Mouse (Mus musculus) hindbrain, embryonic 10.5 days (tissue): Measurements from ENCODE around the gene Gm867. TPM values are rescaled to one million over a fixed set of nuclear protein-coding genes. Genes with fewer than 3 reads are reported as not detected.

Experiments used
- DNase-seq: peaks from one replicate; pipeline ENCODE4 v3.0.0-alpha.2; 2017; ENCODE audit warnings: low spot score
- H3K27ac ChIP-seq: fragments of 300-500 bp; sonication (generic); 2 replicates; pipeline ENCODE4 v1.5.1; 2016; ENCODE audit warnings: mild to moderate bottlenecking, moderate library complexity
- H3K27me3 ChIP-seq: fragments of 300-500 bp; sonication (generic); 2 replicates; pipeline ENCODE4 v1.6.1; 2016; ENCODE audit warnings: mild to moderate bottlenecking; ENCODE audit not compliant: poor library complexity, insufficient read depth, severe bottlenecking
- H3K36me3 ChIP-seq: fragments of 300-500 bp; sonication (generic); 2 replicates; pipeline ENCODE4 v1.6.1; 2016; ENCODE audit warnings: mild to moderate bottlenecking, moderate library complexity
- H3K4me1 ChIP-seq: fragments of 300-500 bp; sonication (generic); replicated peaks from 2 replicates; pipeline ENCODE4 v1.6.1; 2016; ENCODE audit warnings: mild to moderate bottlenecking
- H3K4me3 ChIP-seq: fragments of 300-500 bp; sonication (generic); 2 replicates; pipeline ENCODE4 v1.5.1; 2016; ENCODE audit warnings: mild to moderate bottlenecking, moderate library complexity
- H3K9me3 ChIP-seq: fragments of 300-500 bp; sonication (generic); 2 replicates; pipeline ENCODE4 v1.6.1; 2016; ENCODE audit warnings: mild to moderate bottlenecking, moderate library complexity
- WGBS: fragments of 180-500 bp; shearing (Covaris S2); methylation state at CpG from one replicate; pipeline ENCODE4 v1.1.7; 2016; 5-methylcytosine and 5-hydroxymethylcytosine counted together
- polyA plus RNA-seq: library from polyadenylated mRNA; unstranded; fragments of >200 nt; fragmentation: Nextera tagmentation; extraction: Ambion mirVana; gene quantifications from 2 replicates; pipeline ENCODE4 v1.2.1, GENCODE M21; 2016

Gene Gm867
- polyA plus RNA-seq, 1 experiment from 2014 or later = 1.6 TPM

- H3K4me1 ChIP-seq = peaks cover 49% of the 10 kb centered on the region
- H3K4me3 ChIP-seq = peak overlapping the region; percentile 70
- H3K36me3 ChIP-seq = peaks cover 9% of the 10 kb centered on the region; the same call in 1 of the 2 replicates
- H3K27ac ChIP-seq = peak overlapping the region; percentile 91
- peaks cover 84% of the 10 kb centered on the region for H3K27me3 ChIP-seq
- H3K9me3 ChIP-seq = no peaks in the 10 kb centered on the region
- DNase-seq = peak; percentile 78
- WGBS = 1% methylated on average over 44 of the region's 44 CpGs
These were observed 8.3 kb downstream of the Gm867 start for GRCm38 (mm10) chr10:75932081-75932678.

- Histone ChIP-seq H3K27ac (peak overlapping the region; percentile 45; the same call in 1 of the 2 replicates), H3K36me3 (peaks cover 17% of the 10 kb centered on the region), H3K4me1 (peaks cover 47% of the 10 kb centered on the region), H3K4me3 (peak overlapping the region; percentile 70), H3K9me3 (no peaks in the 10 kb centered on the region), H3K27me3 (peaks cover 80% of the 10 kb centered on the region)
- whole genome bisulfite sequencing = 19% methylated on average over 7 of the region's 7 CpGs
- no peak for DNase-seq
These were observed 9.2 kb downstream of the Gm867 start for GRCm38 (mm10) chr10:75931311-75931710.

DNA sequence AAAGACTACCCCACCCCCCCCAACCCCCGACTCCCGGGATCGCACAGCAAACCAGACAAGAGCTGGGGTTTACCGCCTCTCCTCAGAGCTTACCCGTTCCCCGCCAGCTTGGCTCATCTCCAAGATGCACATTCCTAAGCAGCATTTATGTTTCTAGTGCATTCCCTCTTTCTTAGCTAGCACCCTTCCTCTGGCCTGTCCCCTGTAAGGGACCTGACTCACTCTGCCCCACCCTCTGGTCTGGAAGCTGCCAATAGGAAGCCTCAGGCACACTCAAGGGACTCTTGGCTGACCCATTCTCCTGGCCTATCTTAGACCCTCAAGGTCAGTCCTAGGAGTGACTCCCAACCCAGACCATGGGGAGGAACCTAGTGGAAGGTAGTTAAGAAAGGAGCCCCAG is 10.2 kb downstream of the Gm867 start:
- Histone ChIP-seq H3K9me3 (no peaks in the 10 kb centered on the region), H3K27ac (no peak overlapping the region), H3K36me3 (peaks cover 25% of the 10 kb centered on the region), H3K27me3 (peaks cover 70% of the 10 kb centered on the region), H3K4me3 (no peak overlapping the region; the same call in 1 of the 2 replicates), H3K4me1 (peaks cover 37% of the 10 kb centered on the region)
- DNase-seq = no peak
- 39% methylated on average over 6 of the region's 6 CpGs for WGBS

GRCm38 (mm10) chr10:75926396-75926795 is 14.1 kb downstream of the Gm867 start:
- no peak for DNase-seq

DNA sequence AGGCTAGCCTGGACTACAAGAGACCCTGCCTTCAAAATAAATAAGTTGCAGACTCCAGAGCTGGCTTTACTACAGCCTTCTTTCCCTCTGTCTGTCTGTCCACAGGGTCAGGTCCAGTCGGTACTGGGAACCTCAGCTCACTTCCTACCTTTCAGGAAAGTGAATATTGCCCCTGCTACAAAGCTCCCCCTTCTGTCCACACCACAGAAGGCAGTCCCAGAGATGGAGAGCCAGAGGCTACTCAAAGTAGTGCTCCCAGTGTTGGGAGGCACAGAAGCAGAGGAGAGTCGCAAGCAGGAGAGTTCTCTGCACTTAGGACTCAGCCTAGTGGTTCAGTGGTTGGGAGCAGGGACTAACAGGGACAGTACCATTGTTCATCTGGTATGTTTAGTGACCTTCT is 16.1 kb downstream of the Gm867 start:
- 69% methylated on average over 2 of the region's 2 CpGs for WGBS
- no peak for DNase-seq

More at GRCm38 (mm10) chr10:75926396-75926795, 14.1 kb downstream of the Gm867 start:
- Histone ChIP-seq H3K27ac (no peak overlapping the region), H3K27me3 (peaks cover 31% of the 10 kb centered on the region), H3K4me1 (peaks cover 29% of the 10 kb centered on the region), H3K4me3 (no peak overlapping the region), H3K36me3 (peaks cover 44% of the 10 kb centered on the region), H3K9me3 (no peaks in the 10 kb centered on the region)
- 73% methylated on average over 13 of the region's 13 CpGs for WGBS

GRCm38 (mm10) chr10:75921726-75922560 is 18.5 kb downstream of the Gm867 start:
- no peak for DNase-seq

More for the DNA sequence above, 16.1 kb downstream of the Gm867 start:
- no peak overlapping the region for H3K27ac ChIP-seq
- H3K36me3 ChIP-seq = peaks cover 49% of the 10 kb centered on the region
- H3K4me1 ChIP-seq = peaks cover 31% of the 10 kb centered on the region
- no peak overlapping the region for H3K4me3 ChIP-seq
- H3K27me3 ChIP-seq = peaks cover 10% of the 10 kb centered on the region; the same call in 1 of the 2 replicates
- H3K9me3 ChIP-seq = no peaks in the 10 kb centered on the region

DNA sequence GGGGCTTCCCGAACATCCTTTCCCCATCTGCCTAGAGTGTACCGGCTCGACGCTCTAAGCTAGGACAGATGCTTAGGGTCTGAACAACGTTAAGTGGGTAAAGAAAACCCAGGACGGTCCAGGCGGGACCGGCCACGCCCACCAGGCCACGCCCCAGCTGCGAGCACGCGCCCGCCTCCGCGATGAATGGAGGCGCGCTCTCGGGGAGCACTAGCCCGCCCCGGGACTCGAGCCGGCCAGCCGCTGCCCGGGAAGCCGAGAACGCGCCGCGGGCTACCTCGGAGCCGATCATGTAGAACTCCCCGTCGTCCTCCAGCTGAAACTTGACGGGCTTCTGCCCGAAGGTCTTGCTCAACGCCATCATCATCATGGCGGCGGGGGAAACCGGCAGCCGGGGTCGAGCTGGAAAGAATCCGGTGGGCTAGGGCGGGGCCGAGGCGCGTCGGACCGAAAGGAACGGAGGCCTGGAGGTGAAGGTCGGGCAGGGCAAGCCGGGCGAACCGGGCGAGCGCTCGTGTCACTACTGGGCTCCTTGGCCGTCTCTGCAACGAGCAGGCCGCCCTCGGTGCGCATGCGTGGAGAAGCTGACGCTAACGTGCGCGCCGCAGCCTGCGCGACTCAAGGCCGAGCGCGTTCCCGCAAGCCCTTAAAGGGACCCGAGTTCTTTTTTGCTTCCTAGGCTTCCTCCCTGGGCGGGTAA is 19.3 kb downstream of the Gm867 start, which contains the start of gene Smarcb1:
Gene Smarcb1, minus strand, starts transcription at position 592 of the 700 bp plus-strand sequence.
- peak within 1 kb of the TSS; percentile 98 for H3K27ac ChIP-seq
- WGBS = under 1% methylated on average over 76 of the region's 76 CpGs
- H3K9me3 ChIP-seq = no peaks in the 10 kb centered on the region
- no peaks in the 10 kb centered on the region for H3K27me3 ChIP-seq
- DNase-seq = peak; percentile 94
- peaks cover 49% of the 10 kb centered on the region for H3K4me1 ChIP-seq
- H3K36me3 ChIP-seq = peaks cover 61% of the 10 kb centered on the region
- H3K4me3 ChIP-seq = peak within 1 kb of the TSS; percentile 83

More at GRCm38 (mm10) chr10:75921726-75922560, 18.5 kb downstream of the Gm867 start:
- Histone ChIP-seq H3K27me3 (0 out of 2 replicates have a peak, but pooled peaks cover 5% of the 10 kb centered on the region), H3K4me1 (peaks cover 49% of the 10 kb centered on the region), H3K27ac (peak overlapping the region; percentile 98), H3K9me3 (no peaks in the 10 kb centered on the region), H3K4me3 (peak overlapping the region; percentile 83), H3K36me3 (peaks cover 61% of the 10 kb centered on the region)
- 7% methylated on average over 22 of the region's 22 CpGs for WGBS

GRCm38 (mm10) chr10:75919026-75919425 is 21.4 kb downstream of the Gm867 start:
- no peaks in the 10 kb centered on the region for H3K9me3 ChIP-seq
- H3K27ac ChIP-seq = peak overlapping the region; percentile 29; the same call in 1 of the 2 replicates
- DNase-seq = no peak
- 87% methylated on average over 5 of the region's 5 CpGs for WGBS
- peaks cover 49% of the 10 kb centered on the region for H3K4me1 ChIP-seq
- H3K4me3 ChIP-seq = 0 out of 2 replicates have a peak overlapping the region, but pooled peaks have one; percentile 20
- H3K27me3 ChIP-seq = no peaks in the 10 kb centered on the region
- peaks cover 65% of the 10 kb centered on the region for H3K36me3 ChIP-seq

GRCm38 (mm10) chr10:75916840-75917239 is 23.6 kb downstream of the Gm867 start:
- no peaks in the 10 kb centered on the region for H3K27me3 ChIP-seq

GRCm38 (mm10) chr10:75915557-75915956 is 24.9 kb downstream of the Gm867 start:
- Histone ChIP-seq H3K4me3 (no peak overlapping the region), H3K4me1 (peaks cover 30% of the 10 kb centered on the region), H3K36me3 (peaks cover 91% of the 10 kb centered on the region), H3K27me3 (no peaks in the 10 kb centered on the region), H3K27ac (no peak overlapping the region), H3K9me3 (no peaks in the 10 kb centered on the region)
- 93% methylated on average over 7 of the region's 7 CpGs for WGBS
- DNase-seq = no peak

More at GRCm38 (mm10) chr10:75916840-75917239, 23.6 kb downstream of the Gm867 start:
- Histone ChIP-seq H3K4me3 (no peak overlapping the region), H3K36me3 (peaks cover 78% of the 10 kb centered on the region), H3K4me1 (peaks cover 34% of the 10 kb centered on the region), H3K27ac (no peak overlapping the region), H3K9me3 (no peaks in the 10 kb centered on the region)
- DNase-seq = no peak
- 82% methylated on average over 8 of the region's 8 CpGs for WGBS

- WGBS = 71% methylated on average over 6 of the region's 6 CpGs
- H3K4me1 ChIP-seq = peaks cover 5% of the 10 kb centered on the region
- no peaks in the 10 kb centered on the region for H3K27me3 ChIP-seq
- no peak for DNase-seq
- no peaks in the 10 kb centered on the region for H3K9me3 ChIP-seq
- peaks cover 98% of the 10 kb centered on the region for H3K36me3 ChIP-seq
- H3K27ac ChIP-seq = no peak overlapping the region
- H3K4me3 ChIP-seq = no peak overlapping the region
These were observed 27.4 kb downstream of the Gm867 start for GRCm38 (mm10) chr10:75913013-75913589.

DNA sequence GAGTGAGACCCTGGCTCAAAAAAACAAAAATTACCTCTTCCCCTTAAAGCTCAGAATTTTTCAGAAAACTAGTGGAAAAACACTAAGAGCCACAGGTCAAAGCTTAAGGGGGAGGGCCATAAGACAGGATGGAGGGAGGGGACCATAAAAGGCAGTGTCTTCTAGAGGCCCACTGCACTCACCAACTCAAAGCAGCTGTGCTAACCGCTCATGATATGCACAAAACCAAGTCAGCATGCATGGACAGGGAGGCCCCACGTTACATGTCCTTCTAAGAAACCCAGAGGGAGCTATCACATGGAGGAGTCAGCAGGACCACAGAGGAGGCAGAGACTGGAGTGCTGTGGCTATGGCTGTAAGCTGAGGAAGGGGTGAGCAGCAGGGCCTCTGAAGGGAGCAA is 29.8 kb downstream of the Gm867 start:
- 96% methylated on average over 2 of the region's 2 CpGs for WGBS
- H3K9me3 ChIP-seq = no peaks in the 10 kb centered on the region
- DNase-seq = no peak
- no peak overlapping the region for H3K4me3 ChIP-seq
- peaks cover 98% of the 10 kb centered on the region for H3K36me3 ChIP-seq
- no peaks in the 10 kb centered on the region for H3K27me3 ChIP-seq
- H3K4me1 ChIP-seq = no peaks in the 10 kb centered on the region
- H3K27ac ChIP-seq = no peak overlapping the region
